Mouse (Mus musculus) erythroid progenitor cell, adult 5-6 weeks (primary cell): ENCODE data around the gene Ctsk. TPM values are rescaled to one million over a fixed set of nuclear protein-coding genes. Genes with fewer than 3 reads are reported as not detected.
"Not testable (repeated sequence)": the region's sequence is repeated elsewhere in the genome, so short reads cannot be mapped to it uniquely, and the experiment has no call there.

Source experiments
- ATAC-seq: replicated peaks from 2 replicates; pipeline ENCODE4 v1.8.0; 2016; ENCODE audit warnings: moderate number of reproducible peaks, mild to moderate bottlenecking, moderate TSS enrichment, inconsistent platforms; ENCODE audit not compliant: poor library complexity, low FRiP score, severe bottlenecking
- total RNA-seq, 2 experiments: library from RNA; stranded (forward) in 1 of 2; stranded (reverse) in 1 of 2; fragments of 150-400 nt in 1 of 2; fragments of 186-747, 209-891 nt in 1 of 2; gene quantifications; 2 replicates each; pipeline versions ENCODE4 v1.2.3 to v1.2.4; 2015 to 2017; ENCODE audit warnings: low replicate concordance in 2 of 2

Gene Ctsk
- total RNA-seq, 2 experiments from 2014 or later = 3.4 TPM; not detected in 1

GRCm38 (mm10) chr3:95520100-95520499 is 21.0 kb downstream of the Ctsk start:
- no peak for ATAC-seq

GRCm38 (mm10) chr3:95521168-95521567 is 22.1 kb downstream of the Ctsk start:
- ATAC-seq = no peak

DNA sequence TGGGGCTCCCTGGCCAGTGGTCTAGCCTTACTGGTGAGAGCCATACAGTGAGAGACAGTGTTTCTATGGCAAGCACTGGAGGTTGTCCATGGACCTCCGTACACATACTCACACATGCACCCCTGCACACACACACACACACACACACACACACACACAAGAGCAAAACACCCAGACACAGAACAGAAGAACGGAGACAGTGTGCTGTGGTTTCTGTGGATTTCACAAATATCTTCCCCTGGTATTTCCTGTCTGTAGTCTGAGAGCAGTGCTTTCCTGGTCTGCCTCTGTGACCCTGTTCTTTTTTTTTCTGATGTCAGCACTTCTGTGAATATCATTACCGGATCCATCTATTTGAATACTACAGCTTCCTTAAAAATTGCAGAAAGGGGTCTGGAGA is 24.6 kb downstream of the Ctsk start:
- no peak for ATAC-seq

GRCm38 (mm10) chr3:95524673-95525072 is 25.6 kb downstream of the Ctsk start:
- no peak for ATAC-seq

DNA sequence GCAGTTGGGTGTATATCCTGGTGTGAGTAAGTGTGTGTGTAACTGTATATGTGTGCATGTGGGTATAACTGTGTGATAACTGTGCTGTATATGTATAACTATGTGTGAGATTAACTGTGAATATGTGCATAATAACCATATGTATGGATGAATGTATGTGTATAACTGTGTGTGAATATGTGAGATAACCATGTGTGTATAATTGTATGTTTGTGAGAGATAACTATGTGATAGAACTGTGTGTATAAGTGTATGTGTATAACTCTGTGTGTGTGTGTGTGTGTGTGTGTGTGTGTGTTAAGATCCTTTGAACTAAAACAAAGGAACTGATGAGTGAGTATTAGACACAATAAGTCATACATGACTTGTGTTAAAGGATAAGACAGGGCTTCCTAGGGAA is 27.1 kb downstream of the Ctsk start:
- ATAC-seq = peak; percentile 31; the same call in 1 of the 2 replicates

- ATAC-seq = no peak
These were observed 27.7 kb downstream of the Ctsk start, which contains the start of gene Ctss for GRCm38 (mm10) chr3:95526622-95527211. TSS of gene Ctss (plus strand) at chr3:95526786.

GRCm38 (mm10) chr3:95529814-95530213 is 30.8 kb downstream of the Ctsk start:
- ATAC-seq = no peak

- no peak for ATAC-seq
These were observed 32.0 kb downstream of the Ctsk start for GRCm38 (mm10) chr3:95531025-95531424.

DNA sequence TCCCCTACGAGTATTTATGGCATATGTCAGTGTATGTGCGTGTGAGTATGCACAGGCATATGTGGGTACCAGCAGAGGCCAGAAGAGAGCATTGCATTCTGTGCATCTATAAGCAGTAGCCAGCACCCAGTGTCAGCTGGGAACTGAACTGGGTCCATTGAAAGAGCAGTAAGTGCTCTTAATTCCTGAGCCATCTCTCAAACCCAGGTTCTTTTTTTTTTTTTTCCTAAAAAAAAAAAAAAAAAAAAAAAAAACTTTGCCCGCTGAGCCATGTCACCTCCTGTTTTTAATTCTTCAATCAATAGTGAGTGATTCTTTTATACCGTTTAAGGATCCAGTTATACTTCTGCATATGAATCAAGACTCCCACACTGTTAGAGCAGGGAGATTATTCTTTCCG is 34.3 kb downstream of the Ctsk start:
- ATAC-seq = no peak

DNA sequence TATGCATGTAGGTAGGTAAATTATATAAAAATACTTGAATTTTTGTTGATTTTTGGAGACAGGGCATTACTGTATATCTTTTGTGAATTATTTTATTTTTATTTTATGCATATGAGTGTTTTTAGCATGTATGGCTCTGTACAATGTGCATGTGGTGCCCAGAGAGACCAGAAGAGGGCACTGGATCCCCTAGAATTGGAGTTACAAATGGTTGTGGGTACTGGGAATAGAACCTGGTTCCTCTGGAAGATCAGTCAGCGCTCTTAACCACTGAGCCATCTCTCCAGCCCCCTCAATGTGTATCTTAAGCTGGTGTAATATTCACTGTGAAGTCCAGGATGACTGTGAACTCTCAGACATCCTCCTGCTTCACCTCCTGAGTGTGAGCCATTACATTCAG is 35.9 kb downstream of the Ctsk start:
- no peak for ATAC-seq

GRCm38 (mm10) chr3:95538936-95539335 is 39.9 kb downstream of the Ctsk start:
- no peak for ATAC-seq

DNA sequence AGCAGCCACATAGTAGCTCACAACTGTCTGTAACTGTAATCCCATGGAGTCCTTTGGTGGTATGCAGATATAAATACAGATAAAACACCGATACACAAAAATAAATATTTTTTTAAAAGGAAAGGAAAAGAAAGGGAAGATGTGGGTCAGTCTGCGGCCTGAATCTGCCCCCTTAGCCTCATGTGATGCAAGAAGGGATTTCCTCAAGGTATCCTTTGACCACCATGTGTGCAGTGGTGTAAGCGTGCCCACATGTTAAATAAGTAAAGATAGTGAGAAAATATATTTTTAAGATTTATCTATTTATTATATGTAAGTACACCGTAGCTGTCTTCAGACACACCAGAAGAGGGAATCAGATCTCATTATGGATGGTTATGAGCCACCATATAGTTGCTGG is 40.8 kb downstream of the Ctsk start:
- no peak for ATAC-seq

GRCm38 (mm10) chr3:95541186-95541585 is 42.1 kb downstream of the Ctsk start:
- ATAC-seq = not testable (repeated sequence)

- 0 out of 2 replicates have a peak, but pooled peaks have one; percentile 48 for ATAC-seq
These were observed 43.1 kb downstream of the Ctsk start for GRCm38 (mm10) chr3:95542171-95542570.

DNA sequence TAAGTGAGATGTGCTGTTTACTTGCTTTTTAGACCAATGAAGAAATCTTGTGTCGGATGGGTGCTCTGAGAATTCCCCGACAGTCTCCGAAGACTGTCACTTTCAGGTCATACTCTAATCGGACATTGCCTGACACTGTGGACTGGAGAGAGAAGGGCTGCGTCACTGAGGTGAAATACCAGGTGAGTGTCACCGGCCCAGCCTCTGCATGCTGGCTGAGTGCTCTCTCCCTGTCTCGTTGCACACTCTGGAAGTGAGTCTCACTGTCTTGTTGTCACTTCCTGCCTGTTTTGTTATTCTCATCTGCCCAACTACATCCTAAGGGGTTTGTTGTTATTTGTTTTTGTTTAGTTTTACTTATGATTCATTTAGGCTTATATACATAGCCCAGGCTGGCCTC is 43.9 kb downstream of the Ctsk start:
- no peak for ATAC-seq

DNA sequence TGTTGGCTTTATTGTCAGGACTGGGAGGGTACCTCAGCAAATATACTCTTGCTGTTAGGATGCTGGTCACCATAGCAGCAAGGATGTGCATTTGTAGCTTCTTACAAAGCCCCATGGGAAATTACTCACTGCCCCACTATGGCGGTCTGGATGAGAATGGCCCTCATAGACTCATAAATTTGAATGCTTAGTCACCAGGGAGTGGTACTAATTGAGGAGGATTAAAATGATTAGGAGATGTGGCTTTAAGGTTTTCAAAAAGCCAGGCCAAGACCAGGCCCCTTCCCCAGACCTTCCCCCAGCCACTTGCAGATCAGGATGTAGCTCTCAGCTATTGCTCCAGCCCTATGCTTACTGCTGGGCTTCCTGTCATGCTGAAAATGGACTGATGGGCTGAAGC is 51.1 kb downstream of the Ctsk start:
- ATAC-seq = no peak

GRCm38 (mm10) chr3:95553986-95554385 is 54.9 kb downstream of the Ctsk start:
- no peak for ATAC-seq

Other genes with a start within 250 kb of the Ctsk start
- gene Bnipl, start 248.1 kb upstream of the Ctsk start, total RNA-seq (2015; ENCODE audit: low replicate concordance) = not detected in 2 replicates
- gene Bnipl, start 248.1 kb upstream of the Ctsk start, total RNA-seq (2017; ENCODE audit: low replicate concordance) = not detected in 2 replicates
- 27.8 and 38.6 TPM in 2 replicates for gene Mindy1, start 217.9 kb upstream of the Ctsk start, total RNA-seq (2015; ENCODE audit: low replicate concordance)
- 19.0 and 36.1 TPM in 2 replicates for gene Mindy1, start 217.9 kb upstream of the Ctsk start, total RNA-seq (2017; ENCODE audit: low replicate concordance)
- 5.9 and 7.6 TPM in 2 replicates for gene Prune1, start 217.2 kb upstream of the Ctsk start, total RNA-seq (2015; ENCODE audit: low replicate concordance)
- gene Prune1, start 217.2 kb upstream of the Ctsk start, total RNA-seq (2017; ENCODE audit: low replicate concordance) = 7.2 and 8.4 TPM in 2 replicates
- 0.84 and 1.1 TPM in 2 replicates for gene Anxa9, start 192.1 kb upstream of the Ctsk start, total RNA-seq (2015; ENCODE audit: low replicate concordance)
- not detected in 2 replicates for gene Anxa9, start 192.1 kb upstream of the Ctsk start, total RNA-seq (2017; ENCODE audit: low replicate concordance)
- gene Cers2, start 184.5 kb upstream of the Ctsk start, total RNA-seq (2015; ENCODE audit: low replicate concordance) = 72.1 and 81.3 TPM in 2 replicates
- 35.4 and 49.5 TPM in 2 replicates for gene Cers2, start 184.5 kb upstream of the Ctsk start, total RNA-seq (2017; ENCODE audit: low replicate concordance)
- gene Setdb1, start 142.1 kb upstream of the Ctsk start, total RNA-seq (2015; ENCODE audit: low replicate concordance) = 7.1 and 7.2 TPM in 2 replicates
- gene Setdb1, start 142.1 kb upstream of the Ctsk start, total RNA-seq (2017; ENCODE audit: low replicate concordance) = 7.4 and 18.1 TPM in 2 replicates
- gene 4930558C23Rik, start 96.4 kb upstream of the Ctsk start, total RNA-seq (2015; ENCODE audit: low replicate concordance) = not detected in 2 replicates
- gene 4930558C23Rik, start 96.4 kb upstream of the Ctsk start, total RNA-seq (2017; ENCODE audit: low replicate concordance) = not detected in 2 replicates
- 57.7 and 75.9 TPM in 2 replicates for gene Arnt, start 64.9 kb upstream of the Ctsk start, total RNA-seq (2015; ENCODE audit: low replicate concordance)
- gene Arnt, start 64.9 kb upstream of the Ctsk start, total RNA-seq (2017; ENCODE audit: low replicate concordance) = 53.8 and 74.5 TPM in 2 replicates
- gene Ctss, start 27.5 kb downstream of the Ctsk start, total RNA-seq (2015; ENCODE audit: low replicate concordance) = 97.3 and 108 TPM in 2 replicates
- 104 and 120 TPM in 2 replicates for gene Ctss, start 27.5 kb downstream of the Ctsk start, total RNA-seq (2017; ENCODE audit: low replicate concordance)
- gene Hormad1, start 60.4 kb downstream of the Ctsk start, total RNA-seq (2015; ENCODE audit: low replicate concordance) = not detected in 2 replicates
- gene Hormad1, start 60.4 kb downstream of the Ctsk start, total RNA-seq (2017; ENCODE audit: low replicate concordance) = not detected in 2 replicates
- 73.2 and 104 TPM in 2 replicates for gene Golph3l, start 89.7 kb downstream of the Ctsk start, total RNA-seq (2015; ENCODE audit: low replicate concordance)
- 66.4 and 93.1 TPM in 2 replicates for gene Golph3l, start 89.7 kb downstream of the Ctsk start, total RNA-seq (2017; ENCODE audit: low replicate concordance)
- 65.4 and 75.3 TPM in 2 replicates for gene Ensa, start 125.7 kb downstream of the Ctsk start, total RNA-seq (2015; ENCODE audit: low replicate concordance)
- 117 and 119 TPM in 2 replicates for gene Ensa, start 125.7 kb downstream of the Ctsk start, total RNA-seq (2017; ENCODE audit: low replicate concordance)
- 161 and 212 TPM in 2 replicates for gene Mcl1, start 159.5 kb downstream of the Ctsk start, total RNA-seq (2015; ENCODE audit: low replicate concordance)
- 104 and 138 TPM in 2 replicates for gene Mcl1, start 159.5 kb downstream of the Ctsk start, total RNA-seq (2017; ENCODE audit: low replicate concordance)
- 0.84 TPM in 1 of 2 replicates, not detected in the other for gene Adamtsl4, start 188.7 kb downstream of the Ctsk start, total RNA-seq (2015; ENCODE audit: low replicate concordance)
- gene Adamtsl4, start 188.7 kb downstream of the Ctsk start, total RNA-seq (2017; ENCODE audit: low replicate concordance) = 0.39 and 1.2 TPM in 2 replicates
- 6.5 TPM in 1 of 2 replicates, not detected in the other for gene Ecm1, start 240.3 kb downstream of the Ctsk start, total RNA-seq (2015; ENCODE audit: low replicate concordance)
- gene Ecm1, start 240.3 kb downstream of the Ctsk start, total RNA-seq (2017; ENCODE audit: low replicate concordance) = not detected in 2 replicates